20 mouse cellular contexts compared by ENCODE assay signal in the genomic region with DNA sequence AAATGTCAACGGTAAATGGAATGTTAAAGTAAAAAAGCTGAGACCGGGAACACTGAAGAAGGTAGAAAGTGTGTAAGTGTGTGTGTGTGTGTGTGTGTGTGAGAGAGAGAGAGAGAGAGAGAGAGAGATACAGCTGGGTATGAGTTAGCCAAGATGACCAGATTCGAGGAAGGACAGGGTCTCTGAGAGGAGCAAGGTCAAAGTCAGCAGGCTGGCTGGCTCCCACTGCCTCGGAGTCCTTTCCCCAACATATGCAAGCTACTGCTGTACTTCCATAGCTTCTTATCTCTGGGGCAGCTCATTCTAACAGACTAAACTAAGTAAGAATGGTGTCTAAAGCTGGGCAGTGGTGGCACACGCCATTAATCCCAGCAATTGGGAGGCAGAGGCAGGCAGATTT.
"Had no signal": no experiment of that assay in that cellular context is flagged by ENCODE, and none has a peak within 500 bp of the region (broad histone marks: within the 10 kb centered on the region; RNA-seq: fewer than 3 reads in every experiment).

No protein-coding gene starts in this region.

- H3K9ac ChIP-seq: liver, postnatal 0 days; lung, embryonic 15.5 days; midbrain, embryonic 12.5 days; neural tube, embryonic 13.5 days; neural tube, embryonic 15.5 days had no signal

- H3K4me3 ChIP-seq: lung, embryonic 15.5 days; midbrain, embryonic 10.5 days; midbrain, embryonic 12.5 days; myocyte; neural tube, embryonic 13.5 days; neural tube, embryonic 15.5 days had no signal

- H3K36me3 ChIP-seq: lung, embryonic 15.5 days had no signal

- H3K27me3 ChIP-seq: lung, embryonic 15.5 days; midbrain, embryonic 12.5 days; neural tube, embryonic 13.5 days; neural tube, embryonic 15.5 days had no signal

- H3K27ac ChIP-seq: lung, embryonic 15.5 days; macrophage; midbrain, embryonic 10.5 days; midbrain, embryonic 12.5 days; neural tube, embryonic 13.5 days; neural tube, embryonic 15.5 days had no signal

- DNase-seq: liver, postnatal 0 days; lung, adult 2 months; lung, postnatal 14 days; lung, postnatal 36 days; midbrain, embryonic 14.5 days; retina, postnatal 1 day; right cerebral cortex, adult 18-20 months; right cerebral cortex, postnatal 25 days; right cerebral cortex, postnatal 4 days; spleen, adult 18-20 months; thymus, adult 18-20 months; thymus, postnatal 14 days; thymus, postnatal 4 days had no signal

- H3K9me3 ChIP-seq: lung, embryonic 15.5 days; midbrain, embryonic 10.5 days; midbrain, embryonic 12.5 days; neural tube, embryonic 13.5 days; neural tube, embryonic 15.5 days had no signal
